Mouse (Mus musculus): ENCODE results near the gene Zdhhc4. TPM values are rescaled to one million over a fixed set of nuclear protein-coding genes. Genes with fewer than 3 reads are reported as not detected.
A peak's percentile ranks its signal among the peaks of the same experiment; 100 is the strongest.

Gene Zdhhc4
- polyA plus RNA-seq, 2 experiments: 16.4 to 25.9 TPM

- no peak for ATAC-seq (ENCODE audit: insufficient read depth)
- Histone ChIP-seq H3K27me3 (ENCODE audit: control insufficient read depth, insufficient read depth, low read length) (no peaks in the 10 kb centered on the region; the same call in 1 of the 2 replicates), H3K4me3 (ENCODE audit: insufficient read depth in 1 of 2, low read depth in 2 of 2, low read length in 2 of 2) (no peak overlapping the region), H3K9me3 (ENCODE audit: control insufficient read depth, low read length) (no peaks in the 10 kb centered on the region), H3K4me1 (replicated peaks; ENCODE audit: control insufficient read depth in 2 of 2, insufficient read depth in 2 of 2, low read length in 1 of 2) (0 out of 4 replicates have a peak, but pooled peaks cover 0 to 3% of the 10 kb centered on the region in 2 experiments), H3K9ac (replicated peaks) (no peak overlapping the region), H3K4me2 (ENCODE audit: low read depth) (no peak overlapping the region), H3K36me3 (replicated peaks; ENCODE audit: control insufficient read depth, insufficient read depth, low read depth) (no peaks in the 10 kb centered on the region), H3K27ac (no peak overlapping the region)
- 62% methylated on average over 16 of the region's 16 CpGs for WGBS (ENCODE audit: insufficient replicate concordance)
- TF ChIP-seq EP300 (IDR thresholded peaks at IDR 0.05; ENCODE audit: low read depth) (no peak), CTCF (IDR thresholded peaks at IDR 0.05; ENCODE audit: low read depth) (no peak)
- DNase-seq (ENCODE audit: low read depth in 3 of 3, low spot score in 3 of 3): no peak
Measured at GRCm38 (mm10) chr5:143272540-143273330, 56.3 kb downstream of the Zdhhc4 start.

DNA sequence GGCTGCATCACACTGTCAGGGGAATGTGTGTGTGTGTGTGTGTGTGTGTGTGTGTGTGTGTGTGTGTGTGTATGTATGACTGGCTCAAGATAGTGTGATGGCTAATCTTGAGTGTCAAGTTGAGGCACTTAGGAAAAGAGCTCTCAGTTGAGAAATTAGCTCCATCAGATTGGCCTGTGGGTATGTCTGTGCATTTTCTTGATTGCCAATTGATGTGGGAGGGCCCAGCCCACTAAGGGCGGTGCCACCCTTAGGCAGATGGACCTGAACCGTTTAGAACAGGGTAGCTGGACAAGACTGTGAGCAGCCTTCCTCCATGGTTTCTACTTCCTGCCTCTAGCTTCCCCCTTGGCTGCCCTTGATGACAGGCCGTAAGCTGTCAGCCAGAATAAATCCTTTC, 56.9 kb downstream of the Zdhhc4 start:
- Histone ChIP-seq H3K9me3 (ENCODE audit: control insufficient read depth, low read length) (no peaks in the 10 kb centered on the region), H3K27ac (no peak overlapping the region), H3K36me3 (replicated peaks; ENCODE audit: control insufficient read depth, insufficient read depth, low read depth) (no peaks in the 10 kb centered on the region), H3K9ac (replicated peaks) (no peak overlapping the region), H3K27me3 (ENCODE audit: control insufficient read depth, insufficient read depth, low read length) (no peaks in the 10 kb centered on the region; the same call in 1 of the 2 replicates), H3K4me1 (replicated peaks; ENCODE audit: control insufficient read depth in 2 of 2, insufficient read depth in 2 of 2, low read length in 1 of 2) (0 out of 4 replicates have a peak, but pooled peaks cover 0 to 3% of the 10 kb centered on the region in 2 experiments), H3K4me2 (ENCODE audit: low read depth) (no peak overlapping the region), H3K4me3 (ENCODE audit: insufficient read depth in 1 of 2, low read depth in 2 of 2, low read length in 2 of 2) (no peak overlapping the region)
- TF ChIP-seq EP300 (IDR thresholded peaks at IDR 0.05; ENCODE audit: low read depth) (no peak), CTCF (IDR thresholded peaks at IDR 0.05; ENCODE audit: low read depth) (no peak)
- ATAC-seq (ENCODE audit: insufficient read depth): no peak
- DNase-seq (ENCODE audit: low read depth in 3 of 3, low spot score in 3 of 3): no peak
- WGBS (ENCODE audit: insufficient replicate concordance): 36% methylated on average over 3 of the region's 3 CpGs

- Histone ChIP-seq H3K27ac (no peak overlapping the region), H3K4me1 (replicated peaks; ENCODE audit: control insufficient read depth in 2 of 2, insufficient read depth in 2 of 2, low read length in 1 of 2) (0 out of 4 replicates have a peak, but pooled peaks cover 0 to 3% of the 10 kb centered on the region in 2 experiments), H3K9me3 (ENCODE audit: control insufficient read depth, low read length) (no peaks in the 10 kb centered on the region), H3K27me3 (ENCODE audit: control insufficient read depth, insufficient read depth, low read length) (no peaks in the 10 kb centered on the region; the same call in 1 of the 2 replicates), H3K4me2 (ENCODE audit: low read depth) (no peak overlapping the region), H3K4me3 (ENCODE audit: insufficient read depth in 1 of 2, low read depth in 2 of 2, low read length in 2 of 2) (no peak overlapping the region), H3K9ac (replicated peaks) (no peak overlapping the region), H3K36me3 (replicated peaks; ENCODE audit: control insufficient read depth, insufficient read depth, low read depth) (no peaks in the 10 kb centered on the region)
- no peak for TF ChIP-seq EP300 (IDR thresholded peaks at IDR 0.05; ENCODE audit: low read depth)
- no peak for TF ChIP-seq CTCF (IDR thresholded peaks at IDR 0.05; ENCODE audit: low read depth)
- DNase-seq (ENCODE audit: low read depth in 3 of 3, low spot score in 3 of 3): no peak
- whole genome bisulfite sequencing (ENCODE audit: insufficient replicate concordance): 64% methylated on average over 6 of the region's 6 CpGs
- no peak for ATAC-seq (ENCODE audit: insufficient read depth)
Measured at GRCm38 (mm10) chr5:143271642-143272041, 57.4 kb downstream of the Zdhhc4 start.

DNA sequence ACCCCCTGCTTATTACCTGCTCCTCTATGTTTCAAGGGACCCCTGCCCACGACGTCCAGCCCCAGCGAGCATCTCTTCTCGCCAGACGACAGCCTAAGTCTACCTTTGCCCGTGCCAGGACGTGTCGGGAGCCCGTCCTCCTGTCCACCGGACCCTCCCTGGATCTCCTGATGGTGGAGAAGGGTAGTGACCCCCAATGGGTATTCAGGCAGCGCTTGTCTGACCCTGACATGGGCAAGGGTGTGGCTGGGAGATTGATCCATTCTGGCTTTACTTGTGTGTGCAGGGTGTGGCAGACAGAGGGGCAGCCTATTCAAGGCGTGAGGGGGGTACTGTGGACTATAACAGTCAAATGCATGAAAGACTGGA, 58.9 kb downstream of the Zdhhc4 start:
- Histone ChIP-seq H3K9ac (replicated peaks) (peak overlapping the region; percentile 42; the same call in 1 of the 2 replicates), H3K36me3 (replicated peaks; ENCODE audit: control insufficient read depth, insufficient read depth, low read depth) (no peaks in the 10 kb centered on the region), H3K27ac (no peak overlapping the region), H3K4me3 (ENCODE audit: insufficient read depth in 1 of 2, low read depth in 2 of 2, low read length in 2 of 2) (peak overlapping the region; percentile 57 to 67), H3K9me3 (ENCODE audit: control insufficient read depth, low read length) (no peaks in the 10 kb centered on the region), H3K4me1 (replicated peaks; ENCODE audit: control insufficient read depth in 2 of 2, insufficient read depth in 2 of 2, low read length in 1 of 2) (0 out of 4 replicates have a peak, but pooled peaks cover 0 to 3% of the 10 kb centered on the region in 2 experiments), H3K27me3 (ENCODE audit: control insufficient read depth, insufficient read depth, low read length) (no peaks in the 10 kb centered on the region; the same call in 1 of the 2 replicates), H3K4me2 (ENCODE audit: low read depth) (peak overlapping the region; percentile 59)
- 5% methylated on average over 12 of the region's 12 CpGs for WGBS (ENCODE audit: insufficient replicate concordance)
- DNase-seq (ENCODE audit: low read depth in 3 of 3, low spot score in 3 of 3) (no peak), ATAC-seq (ENCODE audit: insufficient read depth) (0 out of 2 replicates have a peak, but pooled peaks have one; percentile 13)
- TF ChIP-seq CTCF (IDR thresholded peaks at IDR 0.05; ENCODE audit: low read depth): no peak
- TF ChIP-seq EP300 (IDR thresholded peaks at IDR 0.05; ENCODE audit: low read depth): no peak

Measured in liver, embryonic 14.5 days (tissue).